In genomic region chr7:114636102-114636501, GRCm38 (mm10) we compare ENCODE assay signal across 8 mouse cellular contexts. TPM values are rescaled to one million over a fixed set of nuclear protein-coding genes. Genes with fewer than 3 reads are reported as not detected.
DNase-seq lines count a peak whose midpoint lies in the region; ATAC-seq and TF ChIP-seq lines count a peak whose summit lies in the region.

TSS of gene Calca (minus strand) at chr7:114636357.

- WGBS in cerebellum, adult 2 months = 0% methylated on average over 12 of the region's 12 CpGs
- WGBS in forebrain, embryonic 11.5 days = under 1% methylated on average over 12 of the region's 12 CpGs
- WGBS in kidney, postnatal 0 days = 2% methylated on average over 12 of the region's 12 CpGs
- 0% methylated on average over 12 of the region's 12 CpGs for WGBS in midbrain, embryonic 10.5 days

- H3K27me3 ChIP-seq in cerebellum, adult 2 months (ENCODE audit: control insufficient read depth, insufficient read depth, low read length) = no peaks in the 10 kb centered on the region
- peaks cover 2% of the 10 kb centered on the region; the same call in 1 of the 2 replicates for H3K27me3 ChIP-seq in forebrain, embryonic 11.5 days (ENCODE audit: control insufficient read depth, insufficient read depth, low read length)
- peaks cover 17% of the 10 kb centered on the region for H3K27me3 ChIP-seq in kidney, postnatal 0 days (ENCODE audit: insufficient read depth, low read length)
- peaks cover 29% of the 10 kb centered on the region for H3K27me3 ChIP-seq in midbrain, embryonic 10.5 days (ENCODE audit: low read depth, poor library complexity, severe bottlenecking)

- H3K4me3 ChIP-seq in cerebellum, adult 2 months (replicated peaks; ENCODE audit: insufficient read depth, low read depth, low read length) = peak within 1 kb of the TSS; percentile 64
- H3K4me3 ChIP-seq in forebrain, embryonic 11.5 days (ENCODE audit: low read depth, low read length) = peak within 1 kb of the TSS; percentile 39
- H3K4me3 ChIP-seq in kidney, postnatal 0 days (replicated peaks; ENCODE audit: low read depth, low read length) = peak within 1 kb of the TSS; percentile 31
- peak within 1 kb of the TSS; percentile 63 for H3K4me3 ChIP-seq in midbrain, embryonic 10.5 days

- no peaks in the 10 kb centered on the region for H3K36me3 ChIP-seq in forebrain, embryonic 11.5 days (ENCODE audit: control insufficient read depth, insufficient read depth, low read length)
- H3K36me3 ChIP-seq in kidney, postnatal 0 days (ENCODE audit: insufficient read depth, low read length) = no peaks in the 10 kb centered on the region
- H3K36me3 ChIP-seq in midbrain, embryonic 10.5 days = no peaks in the 10 kb centered on the region

- H3K9me3 ChIP-seq in forebrain, embryonic 11.5 days (ENCODE audit: control insufficient read depth, low read length) = no peaks in the 10 kb centered on the region
- no peaks in the 10 kb centered on the region for H3K9me3 ChIP-seq in kidney, postnatal 0 days (replicated peaks; ENCODE audit: low read length)
- H3K9me3 ChIP-seq in midbrain, embryonic 10.5 days (replicated peaks) = no peaks in the 10 kb centered on the region

- TF ChIP-seq POLR2A in cerebellum, adult 2 months (IDR thresholded peaks at IDR 0.05; ENCODE audit: borderline replicate concordance, insufficient read depth, low read length) = no peak

- H3K27ac ChIP-seq in cerebellum, adult 2 months (ENCODE audit: insufficient read depth, low read length) = no peak within 1 kb of the TSS
- no peak within 1 kb of the TSS for H3K27ac ChIP-seq in forebrain, embryonic 11.5 days (ENCODE audit: low read depth, low read length)
- H3K27ac ChIP-seq in kidney, postnatal 0 days = no peak within 1 kb of the TSS
- peak within 1 kb of the TSS; percentile 38 for H3K27ac ChIP-seq in midbrain, embryonic 10.5 days (replicated peaks)

- H3K4me2 ChIP-seq in forebrain, embryonic 11.5 days (ENCODE audit: low read depth, low read length, severe bottlenecking) = peak within 1 kb of the TSS; percentile 92
- H3K4me2 ChIP-seq in kidney, postnatal 0 days (ENCODE audit: low read length) = peak within 1 kb of the TSS; percentile 68

- TF ChIP-seq CTCF in cerebellum, adult 2 months (IDR thresholded peaks at IDR 0.05; ENCODE audit: borderline replicate concordance, insufficient read depth, low read depth, low read length) = no peak
- TF ChIP-seq CTCF in kidney, postnatal 0 days (IDR thresholded peaks at IDR 0.05; ENCODE audit: low read depth) = no peak

- H3K4me1 ChIP-seq in cerebellum, adult 2 months (ENCODE audit: control insufficient read depth, insufficient read depth, low read length) = no peaks in the 10 kb centered on the region
- H3K4me1 ChIP-seq in forebrain, embryonic 11.5 days (replicated peaks; ENCODE audit: control insufficient read depth, insufficient read depth, low read length) = no peaks in the 10 kb centered on the region
- H3K4me1 ChIP-seq in kidney, postnatal 0 days (replicated peaks; ENCODE audit: insufficient read depth, low read length) = no peaks in the 10 kb centered on the region
- H3K4me1 ChIP-seq in midbrain, embryonic 10.5 days = peaks cover 23% of the 10 kb centered on the region

- ATAC-seq in forebrain, embryonic 11.5 days (replicated peaks; ENCODE audit: low FRiP score) = peak; percentile 67; the same call in 1 of the 2 replicates
- 0 out of 2 replicates have a peak, but pooled peaks have one; percentile 33 for ATAC-seq in kidney, postnatal 0 days (replicated peaks; ENCODE audit: low FRiP score, low read depth)

- peak; percentile 6 for DNase-seq in ovary, postnatal 36 days (ENCODE audit: low spot score)
- no peak for DNase-seq in ovary, adult 18-20 months (ENCODE audit: low spot score)
- DNase-seq in cerebellum, adult 2 months = peak; percentile 27 to 29
- peak; percentile 73 for DNase-seq in forebrain, embryonic 11.5 days (ENCODE audit: low spot score)
- DNase-seq in kidney, postnatal 0 days (ENCODE audit: low spot score) = no peak
- DNase-seq in midbrain, embryonic 10.5 days (ENCODE audit: low spot score) = peak; percentile 64
- DNase-seq in gastrocnemius, adult 18-20 months (ENCODE audit: low spot score) = no peak
- no peak for DNase-seq in urinary bladder, postnatal 10 days (ENCODE audit: low spot score)

- peak within 1 kb of the TSS; percentile 50 for H3K9ac ChIP-seq in forebrain, embryonic 11.5 days (ENCODE audit: low read length)
- H3K9ac ChIP-seq in kidney, postnatal 0 days (ENCODE audit: low read depth, low read length) = no peak within 1 kb of the TSS

RNA-seq across cellular contexts. Expression of gene Calca, which starts in this region (rescaled TPM):
- 23.0 and 27.1 TPM in 2 replicates for polyA plus RNA-seq in cerebellum, adult 2 months (2012; rRNA removed)
- polyA plus RNA-seq in forebrain, embryonic 11.5 days (2014; fragmentation: Nextera tagmentation; extraction: Ambion mirVana) = 7.7 and 9.3 TPM in 2 replicates
- 1.7 and 2.4 TPM in 2 replicates for polyA plus RNA-seq in kidney, postnatal 0 days (2015; fragmentation: Nextera tagmentation; extraction: Ambion mirVana)
- 10.1 and 14.7 TPM in 2 replicates for polyA plus RNA-seq in midbrain, embryonic 10.5 days (2016; fragmentation: Nextera tagmentation; extraction: Ambion mirVana)
- not detected for total RNA-seq in gastrocnemius, adult 18-20 months (2021)

Comparison
In these comparisons a context has a peak if more than half of its experiments do, and no peak if none do; other contexts are left out.
1. DNase-seq: peak in ovary, postnatal 36 days (single experiment), cerebellum, adult 2 months (2 of 2), forebrain, embryonic 11.5 days (single experiment) and midbrain, embryonic 10.5 days (single experiment); none in ovary, adult 18-20 months (single experiment), kidney, postnatal 0 days (single experiment), gastrocnemius, adult 18-20 months (single experiment) and urinary bladder, postnatal 10 days (single experiment).
2. Peak in every context shown above with its lines, with median percentiles within 50 percentile points of each other: H3K4me3 ChIP-seq.